Mouse (Mus musculus) embryonic fibroblast, embryonic 13.5 days (primary cell): ENCODE measurements around the gene Cadps.

Experiments used
- CTCF ChIP-seq: IDR thresholded peaks from 2 replicates; pipeline ENCODE4 v1.5.1; 2011; ENCODE audit warnings: mild to moderate bottlenecking, control low read depth, low read length, moderate library complexity, borderline replicate concordance; ENCODE audit not compliant: insufficient read depth
- POLR2A ChIP-seq: IDR thresholded peaks from 2 replicates; pipeline ENCODE4 v1.6.1; 2011; ENCODE audit warnings: low read depth, mild to moderate bottlenecking, control low read depth, low read length, moderate library complexity

- TF ChIP-seq POLR2A (no peak), CTCF (no peak)
These were observed 281.1 kb downstream of the Cadps start for GRCm38 (mm10) chr14:12541733-12542132.
